Mouse (Mus musculus) spleen, adult 2 months (tissue): ENCODE measurements at regions not wholly inside any gene's neighbourhood (a gene's known extent, or its start where the extent isn't known, plus 50 kb on each side); places are given as distances from the start of the nearest gene placed in this dataset.

ENCODE experiments used
- CTCF ChIP-seq: fragments of 200-500 bp; IDR thresholded peaks from 2 replicates; pipeline ENCODE4 v1.5.1; 2011; ENCODE audit warnings: mild to moderate bottlenecking, inconsistent platforms; ENCODE audit not compliant: insufficient read depth, insufficient read length, insufficient replicate concordance; ENCODE audit errors: extremely low read depth
- POLR2A ChIP-seq: fragments of 200-500 bp; IDR thresholded peaks from 2 replicates; pipeline ENCODE4 v1.6.1; 2011; ENCODE audit warnings: low read depth, low read length, inconsistent platforms

DNA sequence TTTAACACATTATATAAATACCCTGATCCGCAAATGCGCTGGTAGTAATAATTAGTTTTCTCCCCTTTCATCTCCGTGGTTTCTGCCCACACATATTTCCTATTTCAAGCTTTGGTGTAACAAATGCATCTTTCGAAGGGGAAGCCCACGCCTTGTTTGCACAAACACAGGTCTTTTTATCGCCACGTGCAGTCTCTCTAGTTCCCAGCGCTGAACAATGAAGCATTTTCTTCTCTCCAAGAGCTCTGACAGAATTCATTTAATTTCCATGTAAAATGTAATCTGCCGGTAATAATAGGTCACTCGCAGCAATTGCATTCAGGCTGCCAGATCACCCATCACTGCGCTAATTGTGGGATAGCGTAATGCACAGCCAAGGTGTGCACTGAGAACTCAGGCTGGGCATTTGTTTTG lies 503.1 kb upstream of the Cdh11 start:
- TF ChIP-seq POLR2A (no peak), CTCF (no peak)
